Mouse (Mus musculus) cortical plate, adult 2 months (tissue): ENCODE results near the gene Lmo7. TPM values are rescaled to one million over a fixed set of nuclear protein-coding genes. Genes with fewer than 3 reads are reported as not detected.

Source experiments
- H3K27ac ChIP-seq: fragments of 200-500 bp; 2 replicates; pipeline ENCODE4 v1.5.1; 2012; ENCODE audit warnings: low read length, control low read depth, inconsistent platforms; ENCODE audit not compliant: insufficient read depth
- H3K4me1 ChIP-seq: fragments of 200-500 bp; 2 replicates; pipeline ENCODE4 v1.6.1; 2011; ENCODE audit warnings: low read length; ENCODE audit not compliant: control insufficient read depth, insufficient read depth
- H3K4me3 ChIP-seq: fragments of 200-500 bp; 2 replicates; pipeline ENCODE4 v1.5.1; 2011; ENCODE audit warnings: mild to moderate bottlenecking, low read length, control low read depth; ENCODE audit not compliant: insufficient read depth
- CTCF ChIP-seq: fragments of 200-500 bp; IDR thresholded peaks from 2 replicates; pipeline ENCODE4 v1.5.1; 2011; ENCODE audit warnings: mild to moderate bottlenecking, control low read depth, low read length; ENCODE audit not compliant: insufficient read depth; ENCODE audit errors: extremely low read depth
- POLR2A ChIP-seq: fragments of 200-500 bp; IDR thresholded peaks from 2 replicates; pipeline ENCODE4 v1.6.1; 2011; ENCODE audit warnings: mild to moderate bottlenecking, low read length, control low read depth; ENCODE audit not compliant: insufficient read depth; ENCODE audit errors: extremely low read depth
- polyA plus RNA-seq: library from polyadenylated mRNA; depleted of rRNA; stranded (reverse); fragments of >200 nt; gene quantifications from 2 replicates; pipeline ENCODE4 v1.2.3, GENCODE M21; 2012

Lmo7 gene
- polyA plus RNA-seq, 1 experiment, result 30.9 TPM

- TF ChIP-seq CTCF (no peak), POLR2A (no peak)
- no peak overlapping the region for H3K27ac ChIP-seq
- no peaks in the 10 kb centered on the region for H3K4me1 ChIP-seq
- H3K4me3 ChIP-seq, result no peak overlapping the region
Measured at GRCm38 (mm10) chr14:101746635-101747034, 16.9 kb downstream of the Lmo7 start.

DNA sequence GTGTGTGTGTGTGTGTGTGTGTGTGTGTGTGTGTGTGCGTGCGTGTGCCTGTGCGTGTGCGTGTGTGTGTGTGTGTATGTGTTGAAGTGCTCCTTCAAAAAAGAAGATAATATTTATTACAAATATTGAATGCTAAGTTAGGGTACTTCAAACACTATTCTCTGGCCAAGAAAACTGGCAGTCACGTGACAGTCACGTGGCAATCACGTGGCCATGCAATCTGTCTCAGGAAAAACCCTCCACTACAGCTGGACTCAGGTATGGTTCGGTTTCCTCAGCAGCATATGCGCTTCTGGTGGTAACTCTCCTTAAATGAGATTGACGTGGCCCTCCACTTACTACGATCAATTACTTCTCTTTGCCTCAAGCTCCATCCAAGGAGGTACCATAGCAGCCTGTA, 18.1 kb downstream of the Lmo7 start:
- no peak overlapping the region for H3K27ac ChIP-seq
- no peaks in the 10 kb centered on the region for H3K4me1 ChIP-seq
- H3K4me3 ChIP-seq, result no peak overlapping the region
- TF ChIP-seq CTCF (no peak), POLR2A (no peak)

DNA sequence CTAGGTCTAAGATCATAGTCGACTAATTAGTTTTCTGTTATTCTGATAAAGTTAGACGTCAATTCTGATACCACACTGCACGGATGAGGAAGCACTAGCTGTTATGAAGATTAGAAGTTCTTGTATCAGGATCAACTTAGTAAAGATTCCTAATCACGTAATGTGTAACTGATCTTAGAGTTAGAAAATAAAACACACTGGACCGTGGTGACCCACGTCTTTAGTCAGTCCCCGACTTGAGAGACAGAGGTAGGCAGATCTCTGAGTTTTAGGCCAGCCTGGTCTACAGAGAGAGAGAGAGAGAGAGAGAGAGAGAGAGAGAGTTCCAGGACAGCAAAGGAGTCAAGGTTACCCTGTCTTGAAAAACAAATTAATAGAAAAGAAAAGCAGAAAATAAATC, 18.7 kb downstream of the Lmo7 start:
- TF ChIP-seq POLR2A (no peak), CTCF (no peak)
- no peak overlapping the region for H3K4me3 ChIP-seq
- H3K4me1 ChIP-seq, result no peaks in the 10 kb centered on the region
- no peak overlapping the region for H3K27ac ChIP-seq

DNA sequence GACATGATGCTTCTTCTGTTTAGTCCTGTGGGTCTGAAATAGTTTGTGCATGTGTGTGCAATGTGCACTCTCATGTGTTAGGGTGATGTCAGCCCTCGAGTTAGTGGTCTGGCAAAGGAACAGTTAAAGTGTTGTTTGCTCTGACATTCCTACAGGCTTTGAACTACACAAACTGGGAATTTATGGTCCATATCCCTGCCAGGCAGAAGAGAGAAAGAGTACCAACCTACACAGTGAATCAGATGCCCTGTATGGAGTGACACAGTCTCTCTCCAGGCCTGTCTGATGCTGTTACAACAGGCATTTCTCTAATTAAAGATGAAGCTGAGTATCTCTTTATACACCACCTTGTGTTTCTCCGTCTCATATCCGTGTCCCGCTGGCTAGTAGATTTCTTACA, 21.2 kb downstream of the Lmo7 start:
- no peak overlapping the region for H3K27ac ChIP-seq
- TF ChIP-seq POLR2A (no peak), CTCF (no peak)
- no peaks in the 10 kb centered on the region for H3K4me1 ChIP-seq
- H3K4me3 ChIP-seq, result no peak overlapping the region

DNA sequence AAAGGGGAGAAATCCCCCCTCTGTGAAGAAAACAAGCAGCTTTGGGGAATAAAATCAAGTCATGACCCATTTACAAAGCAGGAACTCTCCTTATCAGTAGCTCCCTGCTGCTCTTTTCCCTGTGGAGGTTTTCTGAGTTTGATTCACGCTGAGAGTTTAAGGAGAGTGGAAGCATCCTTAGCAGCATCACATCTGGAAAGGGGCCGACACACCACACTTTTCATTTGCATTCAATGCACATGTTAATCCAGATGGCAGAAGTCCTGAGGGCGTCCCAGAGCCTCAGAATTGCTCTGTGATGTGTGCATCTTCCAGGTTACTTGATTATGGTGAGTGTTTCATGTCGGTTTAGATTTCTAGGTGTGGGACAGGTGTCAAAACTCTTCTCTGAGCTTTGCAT, 25.7 kb downstream of the Lmo7 start:
- H3K4me3 ChIP-seq, result no peak overlapping the region
- H3K4me1 ChIP-seq, result no peaks in the 10 kb centered on the region
- TF ChIP-seq CTCF (no peak), POLR2A (no peak)
- no peak overlapping the region for H3K27ac ChIP-seq

DNA sequence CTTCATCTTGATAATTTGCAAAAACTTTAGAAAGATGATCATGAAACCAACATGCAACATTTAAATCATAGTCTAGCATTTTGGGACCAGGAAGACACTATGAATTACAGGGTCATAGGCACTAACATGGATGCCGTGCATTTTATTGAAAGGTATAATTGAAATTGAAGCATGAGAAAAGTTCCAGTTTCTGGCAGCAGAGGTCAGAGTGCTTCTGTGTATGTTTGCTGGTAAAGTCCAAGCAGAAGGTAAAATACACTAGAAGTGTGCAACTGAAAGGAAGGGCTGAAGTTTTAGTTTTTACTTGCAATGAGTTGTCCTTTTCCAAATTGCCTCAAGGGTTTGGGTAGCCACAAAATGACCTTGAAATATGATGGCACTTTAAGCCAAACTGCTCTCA, 32.5 kb downstream of the Lmo7 start:
- TF ChIP-seq POLR2A (no peak), CTCF (no peak)
- H3K4me3 ChIP-seq, result no peak overlapping the region
- no peak overlapping the region for H3K27ac ChIP-seq
- no peaks in the 10 kb centered on the region for H3K4me1 ChIP-seq

GRCm38 (mm10) chr14:101763762-101764295, 34.1 kb downstream of the Lmo7 start:
- TF ChIP-seq CTCF (no peak), POLR2A (no peak)
- no peak overlapping the region for H3K4me3 ChIP-seq
- H3K4me1 ChIP-seq, result no peaks in the 10 kb centered on the region
- H3K27ac ChIP-seq, result no peak overlapping the region

DNA sequence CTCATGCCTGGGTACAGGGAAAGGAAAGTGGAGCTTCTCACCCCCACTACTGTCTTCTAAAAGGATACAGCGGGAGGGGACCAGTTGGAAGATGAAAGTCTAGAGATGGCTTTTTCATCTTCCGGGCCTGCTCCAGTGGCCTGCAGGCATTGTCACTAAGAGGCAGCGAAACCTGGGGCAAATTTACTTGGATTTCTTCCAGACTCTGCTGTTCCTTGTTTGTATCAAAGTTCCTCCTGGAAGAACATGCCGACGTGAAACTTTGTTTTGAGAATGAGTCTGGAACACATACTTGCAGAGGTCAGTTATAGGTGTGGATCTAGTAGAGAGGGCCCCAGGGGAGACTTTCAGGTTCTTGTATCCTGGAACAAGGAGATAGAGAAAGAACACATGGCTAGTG, 41.6 kb downstream of the Lmo7 start:
- no peaks in the 10 kb centered on the region for H3K4me1 ChIP-seq
- H3K27ac ChIP-seq, result no peak overlapping the region
- H3K4me3 ChIP-seq, result no peak overlapping the region
- TF ChIP-seq CTCF (no peak), POLR2A (no peak)

- TF ChIP-seq CTCF, result no peak
- no peak for TF ChIP-seq POLR2A
- no peak overlapping the region for H3K4me3 ChIP-seq
- no peak overlapping the region for H3K27ac ChIP-seq
- H3K4me1 ChIP-seq, result no peaks in the 10 kb centered on the region
Measured at GRCm38 (mm10) chr14:101771756-101772155, 42.0 kb downstream of the Lmo7 start.

DNA sequence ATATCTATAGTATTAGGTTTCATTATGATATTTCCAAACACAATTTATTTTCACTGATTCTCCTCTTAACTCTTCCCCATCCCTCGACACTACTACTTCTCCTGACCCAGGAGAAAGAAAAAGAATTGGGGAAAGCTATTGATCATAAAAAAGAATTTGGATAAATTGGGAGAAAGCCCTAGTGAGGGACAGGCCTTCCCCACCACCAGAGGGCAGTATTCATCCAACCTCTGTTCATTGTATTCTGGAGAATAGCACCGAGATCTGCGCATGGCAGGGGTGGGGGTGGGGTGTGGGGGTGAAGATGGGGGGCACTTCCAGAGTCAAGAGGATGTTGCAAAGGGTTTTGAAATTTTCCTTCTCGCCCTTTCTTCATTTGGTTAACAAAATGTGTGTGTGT, 44.9 kb downstream of the Lmo7 start:
- Histone ChIP-seq H3K4me3 (no peak overlapping the region), H3K4me1 (no peaks in the 10 kb centered on the region), H3K27ac (no peak overlapping the region)
- no peak for TF ChIP-seq POLR2A
- TF ChIP-seq CTCF, result peak; percentile 54

DNA sequence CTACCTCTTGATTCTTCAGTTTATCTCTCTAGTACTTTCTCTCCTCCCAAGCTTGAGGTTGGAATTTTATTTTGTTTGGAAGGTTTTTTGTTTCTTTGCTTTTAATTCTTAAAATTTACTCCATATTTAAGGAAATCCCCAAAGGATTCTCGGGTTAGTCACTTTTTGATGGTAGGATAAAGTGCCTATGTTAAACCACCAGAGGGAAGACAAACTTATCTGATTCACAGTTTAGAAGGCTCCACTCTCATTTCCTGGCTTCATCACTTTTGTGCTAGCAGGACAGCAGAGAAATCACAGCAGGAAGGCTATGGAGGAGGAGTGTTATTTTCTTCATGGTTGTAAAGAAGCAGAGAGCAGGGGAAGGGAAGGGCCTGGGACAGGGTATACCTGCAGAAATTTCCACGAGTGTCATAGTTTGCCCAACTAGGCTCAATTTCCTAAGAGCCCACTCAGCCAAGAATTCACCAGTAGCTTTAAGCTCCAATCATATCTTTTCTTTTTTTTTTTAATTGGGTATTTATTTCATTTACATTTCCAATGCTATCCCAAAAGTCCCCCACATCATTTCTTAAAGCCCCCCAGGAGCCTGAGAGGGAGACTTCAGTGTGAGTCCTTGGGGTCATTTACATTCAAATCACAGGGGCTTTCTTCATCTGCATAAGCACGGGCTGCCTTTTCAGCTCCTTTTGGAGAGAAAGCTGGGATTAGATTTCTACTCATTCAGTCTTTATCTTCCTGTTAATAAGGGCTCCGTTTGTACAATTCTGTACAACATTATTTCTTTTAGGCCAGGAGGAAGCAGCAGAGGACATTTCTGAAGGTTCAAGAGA, 46.8 kb downstream of the Lmo7 start:
- Histone ChIP-seq H3K4me1 (no peaks in the 10 kb centered on the region), H3K4me3 (no peak overlapping the region), H3K27ac (no peak overlapping the region)
- no peak for TF ChIP-seq CTCF
- no peak for TF ChIP-seq POLR2A
